Mouse (Mus musculus) fat pad, adult 2 months (tissue): ENCODE data around the gene Iqsec1.

Experiments used
- DNase-seq: peaks from one replicate; pipeline ENCODE4 v3.0.0-alpha.2; 2011; ENCODE audit warnings: low read depth, low spot score; ENCODE audit errors: extremely low read depth

Iqsec1 gene

DNA sequence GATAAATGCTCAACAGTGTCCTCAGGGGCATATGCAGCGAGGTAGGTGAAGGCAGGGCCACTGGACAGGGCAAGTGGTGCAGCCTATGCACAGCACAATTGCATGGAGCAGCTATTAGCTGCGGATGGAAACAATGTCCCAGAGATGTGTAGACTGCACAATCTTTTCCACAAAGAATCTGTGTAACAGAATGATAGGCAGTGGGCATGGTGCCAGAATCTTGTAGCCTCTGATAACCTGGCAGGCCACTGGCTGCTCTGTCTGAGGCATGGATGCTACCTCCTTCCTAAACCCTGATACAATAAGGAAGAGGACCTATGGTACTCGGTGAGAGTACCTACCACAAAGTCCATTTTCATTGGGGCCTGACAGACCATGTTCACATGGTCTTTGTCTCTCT, 171.9 kb downstream of the Iqsec1 start:
- no peak for DNase-seq

- no peak for DNase-seq
These were observed 173.1 kb downstream of the Iqsec1 start for GRCm38 (mm10) chr6:90815341-90815740.

DNA sequence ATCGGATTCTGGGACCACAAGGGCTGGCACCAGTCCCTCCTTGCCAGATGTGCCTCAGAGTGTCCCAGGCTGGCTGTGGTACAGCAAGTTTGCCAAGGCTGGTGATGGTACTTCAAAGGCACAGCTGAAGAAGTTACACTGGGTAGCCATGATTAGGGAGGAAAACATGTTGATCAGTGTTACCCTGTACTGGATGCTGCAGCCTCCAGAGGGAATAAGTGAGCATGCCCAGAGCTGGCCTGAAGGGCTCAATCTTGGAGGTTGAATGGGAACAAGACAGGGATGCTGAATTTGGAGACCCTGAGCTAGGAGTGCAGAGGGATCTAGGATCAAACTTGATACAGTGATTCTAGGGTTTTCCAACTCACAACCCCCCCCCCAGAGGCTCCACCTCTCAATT, 175.0 kb downstream of the Iqsec1 start:
- no peak for DNase-seq

- DNase-seq, result no peak
These were observed 175.9 kb downstream of the Iqsec1 start for GRCm38 (mm10) chr6:90812584-90812983.

DNA sequence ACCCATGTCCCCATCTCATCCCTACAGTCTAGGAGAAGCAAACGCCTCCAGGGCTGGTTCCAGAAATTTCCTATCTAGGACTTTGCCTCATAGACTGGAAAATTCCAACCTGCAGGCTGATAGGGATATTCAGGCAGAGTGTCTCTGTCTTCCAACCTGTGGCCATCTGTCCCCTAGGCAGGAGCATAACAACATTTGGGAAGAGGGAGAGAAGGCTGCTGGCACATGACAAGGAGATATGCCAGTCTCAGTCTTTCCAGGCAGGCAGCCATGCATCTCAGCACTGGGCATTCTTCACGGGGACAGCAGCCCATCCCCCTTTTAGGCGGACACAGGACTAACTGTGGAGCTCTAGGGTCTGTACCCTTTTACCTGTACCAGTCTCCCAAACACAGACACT, 176.4 kb downstream of the Iqsec1 start:
- DNase-seq, result no peak

DNA sequence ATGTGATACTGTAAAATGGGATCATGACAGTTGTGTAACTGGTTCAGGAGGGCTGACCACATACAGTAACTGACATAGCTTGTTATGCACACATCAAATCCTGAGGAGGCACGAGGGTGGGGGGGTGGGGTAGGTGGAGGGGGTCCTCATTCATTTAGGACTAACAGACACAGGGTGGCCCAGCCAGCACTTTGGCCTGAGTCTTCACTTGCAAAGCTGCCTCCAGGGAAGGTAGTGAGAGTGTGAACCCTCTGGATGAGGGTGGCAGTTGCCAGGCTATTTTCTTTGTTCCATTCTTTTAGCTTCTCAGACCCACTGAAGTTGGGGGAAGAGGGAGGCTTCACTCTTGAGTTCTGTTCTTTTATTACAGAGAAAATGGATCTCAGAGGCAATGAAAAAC, 177.9 kb downstream of the Iqsec1 start:
- DNase-seq, result no peak

DNA sequence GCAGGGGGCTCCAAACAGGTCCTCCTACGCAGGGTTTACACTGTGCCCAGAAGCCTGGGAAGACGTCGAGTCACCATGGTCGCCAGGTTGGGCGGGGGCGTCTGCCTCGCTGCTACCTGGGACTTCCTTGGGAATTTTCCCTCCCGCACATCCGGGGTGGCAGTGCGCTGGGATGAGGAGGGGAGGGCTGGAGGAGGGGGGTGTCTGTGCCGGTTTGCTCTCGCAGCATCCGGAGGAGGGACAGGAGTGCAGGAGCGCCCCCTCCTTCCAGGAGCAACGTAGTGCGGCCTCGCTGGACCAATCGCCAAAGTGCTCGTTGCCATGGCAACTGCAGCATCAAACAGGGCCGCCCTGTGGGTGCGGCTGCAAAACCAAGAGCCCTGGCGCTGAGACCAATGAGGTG, 178.5 kb downstream of the Iqsec1 start:
- DNase-seq, result no peak

- peak; percentile 7 for DNase-seq
These were observed 179.2 kb downstream of the Iqsec1 start for GRCm38 (mm10) chr6:90809077-90809840.

- DNase-seq, result no peak
These were observed 179.9 kb downstream of the Iqsec1 start for GRCm38 (mm10) chr6:90808544-90808943.

DNA sequence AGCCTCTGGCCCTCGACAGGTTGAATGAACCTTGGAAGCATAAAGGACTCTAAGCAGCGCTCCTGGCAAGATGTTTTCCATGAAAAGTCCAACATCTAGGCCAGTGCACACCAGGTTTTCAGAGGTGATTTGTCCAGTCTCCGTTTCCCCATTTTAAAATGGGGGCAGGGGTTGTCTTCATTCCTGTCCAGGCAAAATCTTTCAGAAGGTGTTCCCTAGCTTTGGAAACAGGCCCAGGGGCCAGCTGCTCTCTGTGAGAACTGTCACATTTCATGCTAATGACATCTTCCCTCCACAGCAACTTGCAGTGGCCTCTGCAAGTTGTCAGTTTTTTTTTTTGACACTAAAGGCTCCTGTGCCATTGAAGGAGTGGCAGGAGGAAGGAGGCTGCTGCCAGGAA, 180.4 kb downstream of the Iqsec1 start:
- DNase-seq, result no peak

- DNase-seq, result no peak
These were observed 180.9 kb downstream of the Iqsec1 start for GRCm38 (mm10) chr6:90807581-90807980.

DNA sequence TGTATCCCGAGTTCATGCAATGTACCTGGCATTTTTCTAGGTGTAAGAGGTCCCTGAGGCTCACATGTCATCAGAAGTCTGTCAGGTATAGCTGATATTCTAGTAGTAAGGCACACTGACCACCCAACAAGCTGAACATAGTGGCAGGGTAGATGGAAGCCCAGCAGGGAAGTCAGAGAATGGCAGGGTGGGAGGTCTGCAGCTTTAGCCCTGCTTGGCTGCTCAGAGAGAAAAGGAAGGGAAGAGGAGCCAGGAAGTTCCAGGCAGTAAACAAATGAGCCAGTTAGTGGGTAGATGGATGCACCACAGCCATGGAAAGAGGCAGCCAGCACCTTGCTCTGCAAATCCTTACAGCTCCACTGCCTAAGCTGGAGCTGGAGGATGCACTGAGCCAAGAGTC, 181.7 kb downstream of the Iqsec1 start:
- DNase-seq, result no peak

DNA sequence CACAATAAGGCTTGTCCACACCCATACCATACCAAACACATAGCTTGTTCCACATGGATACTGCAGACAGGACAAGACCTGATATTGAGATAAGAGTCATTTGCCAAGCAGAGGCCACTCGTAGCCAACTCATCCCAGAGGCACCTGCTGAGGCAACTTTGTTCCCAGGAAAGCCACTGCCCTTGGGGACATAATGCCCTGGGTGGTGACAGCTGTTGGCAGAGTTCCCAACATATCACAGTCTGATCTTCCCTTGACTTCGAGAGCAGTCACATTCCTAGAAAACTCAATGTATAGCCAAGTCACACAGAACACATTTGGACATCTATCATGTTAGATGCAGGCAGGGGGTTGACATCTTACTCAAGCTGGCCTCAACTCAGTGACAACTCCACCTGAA, 183.4 kb downstream of the Iqsec1 start:
- DNase-seq, result no peak

DNA sequence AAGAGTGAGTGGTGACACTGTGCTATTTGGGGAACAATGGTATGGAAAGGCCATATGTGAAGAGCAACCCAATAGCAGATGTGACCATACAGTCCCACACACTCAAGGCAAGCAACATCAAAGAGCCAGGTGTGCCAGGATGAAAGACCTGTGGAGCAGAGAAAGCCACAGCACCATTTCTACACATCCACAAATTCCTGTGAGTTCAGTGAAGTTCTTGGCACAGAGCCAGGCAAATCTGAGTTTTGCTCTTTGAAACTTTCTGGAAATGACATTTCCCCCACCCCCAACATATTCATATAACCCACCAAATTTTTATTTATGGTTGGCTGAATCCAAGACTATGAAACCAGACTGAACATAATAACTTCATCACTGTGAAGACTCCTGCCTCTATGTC, 183.8 kb downstream of the Iqsec1 start:
- no peak for DNase-seq

GRCm38 (mm10) chr6:90802604-90803003, 185.9 kb downstream of the Iqsec1 start:
- no peak for DNase-seq

GRCm38 (mm10) chr6:90802058-90802457, 186.4 kb downstream of the Iqsec1 start:
- no peak for DNase-seq

GRCm38 (mm10) chr6:90800825-90801224, 187.7 kb downstream of the Iqsec1 start:
- DNase-seq, result no peak

- no peak for DNase-seq
These were observed 189.4 kb downstream of the Iqsec1 start for GRCm38 (mm10) chr6:90799116-90799515.

- no peak for DNase-seq
These were observed 190.3 kb downstream of the Iqsec1 start for GRCm38 (mm10) chr6:90798201-90798600.

- DNase-seq, result no peak
These were observed 191.4 kb downstream of the Iqsec1 start for GRCm38 (mm10) chr6:90796902-90797596.

DNA sequence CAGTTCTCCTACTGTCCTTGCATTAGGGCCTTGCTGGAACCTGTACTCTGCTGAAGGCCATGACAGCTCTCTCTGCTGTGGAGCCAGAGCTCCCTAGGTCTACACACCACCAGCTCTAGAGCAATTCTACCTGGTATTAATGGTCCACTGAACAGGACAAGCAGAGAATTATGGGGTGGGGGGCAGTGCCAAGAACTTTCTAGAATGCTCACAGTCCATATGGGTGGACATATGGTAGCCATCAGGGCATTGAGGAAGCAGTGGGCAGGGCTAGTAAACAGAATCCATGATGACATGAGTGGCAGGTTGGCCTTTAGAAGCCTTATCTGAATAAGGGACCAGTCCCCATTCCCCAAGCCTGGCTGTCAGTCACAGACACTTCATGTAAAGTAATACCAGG, 197.6 kb downstream of the Iqsec1 start:
- DNase-seq, result no peak

DNA sequence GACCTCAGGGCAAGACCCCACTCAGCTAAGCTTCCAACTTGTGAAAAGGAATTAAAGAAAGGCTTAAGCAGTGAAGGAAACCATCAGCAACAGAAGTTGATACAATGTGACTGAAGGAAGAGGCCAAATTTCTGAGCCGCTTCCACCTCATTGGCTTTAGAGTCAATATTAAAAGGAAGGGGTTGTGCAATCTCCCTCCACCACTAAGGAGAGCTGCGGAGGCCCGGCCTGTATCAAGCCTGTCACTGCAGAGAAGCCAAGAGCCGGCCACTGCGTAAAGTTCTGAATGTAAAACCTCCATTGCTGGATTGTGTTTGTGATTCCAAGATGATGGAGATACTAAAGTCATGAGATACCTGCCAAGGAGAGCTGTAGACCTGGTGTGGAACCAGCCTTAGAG, 199.0 kb downstream of the Iqsec1 start:
- no peak for DNase-seq

DNA sequence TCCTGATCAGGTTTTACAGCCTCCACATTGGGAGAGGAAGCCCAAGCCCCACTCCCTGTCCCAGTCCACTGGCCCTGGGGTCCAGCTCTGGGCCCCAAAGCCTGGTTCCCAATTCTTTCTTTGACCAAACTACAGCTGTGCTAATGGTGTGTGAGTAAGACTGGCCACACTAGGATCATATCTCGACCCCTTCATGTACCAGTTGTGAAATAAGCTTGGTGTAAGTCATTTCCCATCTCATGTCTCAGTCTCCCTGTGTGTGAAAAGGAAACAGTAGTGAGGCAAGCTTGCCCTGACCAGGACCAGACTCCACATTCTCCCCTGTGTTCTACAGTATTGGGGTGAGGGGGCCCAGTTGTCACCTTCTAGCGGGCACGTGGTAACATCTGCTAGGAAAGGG, 200.9 kb downstream of the Iqsec1 start:
- DNase-seq, result no peak
